Mouse (Mus musculus): Measurements from ENCODE around the gene Entpd3.

Gene Entpd3

DNA sequence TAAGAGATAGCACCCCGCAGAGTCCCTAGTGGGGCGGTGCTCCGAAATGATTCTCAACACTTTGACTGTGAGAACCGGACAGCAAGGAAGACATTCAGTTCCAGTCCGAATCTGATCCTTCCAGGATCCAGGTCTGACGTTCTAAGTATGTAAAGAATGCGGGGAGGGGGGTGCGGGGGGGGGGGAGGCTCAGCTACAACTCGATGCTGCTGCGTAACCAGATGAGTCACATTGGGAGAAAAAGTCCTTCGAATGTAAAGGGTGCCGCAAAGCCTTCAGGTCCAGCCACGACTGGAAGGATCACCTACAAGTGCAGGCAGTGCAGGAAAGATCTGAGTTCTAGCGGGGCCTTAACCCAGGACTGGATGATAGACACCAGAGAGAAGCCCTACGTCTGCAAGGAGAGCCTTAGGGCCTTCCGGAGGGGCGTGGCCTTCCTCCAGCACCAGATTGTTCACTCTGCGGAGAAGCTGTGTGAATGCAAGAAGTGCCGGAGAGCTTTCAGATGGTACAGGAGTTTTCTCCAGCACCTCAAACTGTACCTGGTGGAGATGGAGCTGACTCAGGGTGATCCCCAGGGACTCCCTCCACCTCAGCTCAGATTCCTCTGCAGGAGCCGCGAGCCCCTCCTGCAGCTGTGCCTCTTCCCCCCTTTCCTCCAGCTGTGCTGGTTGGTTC is 42.5 kb downstream of the Entpd3 start:
- peak; percentile 42 to 65 for DNase-seq

DNA sequence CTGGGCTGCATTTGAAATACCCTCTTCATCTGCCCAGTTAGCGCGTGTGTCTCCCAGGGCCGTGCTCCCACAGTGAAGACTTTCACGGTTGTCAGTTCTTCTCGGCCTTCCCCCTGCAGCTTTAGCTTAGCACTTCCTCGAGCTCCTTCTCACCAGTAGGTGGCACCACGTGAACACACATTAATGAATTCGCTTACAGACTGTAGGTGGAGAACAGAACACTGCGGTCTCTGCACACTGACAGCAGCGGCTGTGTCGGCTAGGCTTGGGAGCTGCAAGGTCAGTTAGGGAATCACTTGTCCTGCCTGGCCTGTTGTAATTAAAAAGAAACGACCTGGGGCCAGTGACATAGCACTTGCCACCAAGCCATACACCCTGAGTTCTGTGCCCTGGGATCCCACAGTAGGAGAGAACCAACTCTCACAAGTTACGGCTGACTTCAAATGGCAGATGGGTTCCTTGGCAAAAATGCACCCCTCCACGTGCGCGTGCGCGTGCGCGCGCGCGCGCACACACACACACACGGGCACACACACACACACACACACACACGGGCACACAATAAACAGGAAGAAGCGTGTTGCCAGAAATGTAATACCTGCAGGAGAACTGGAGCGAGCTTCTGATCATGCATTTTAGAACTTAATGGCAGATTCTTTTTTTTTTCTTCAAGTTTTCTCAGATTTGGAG is 43.1 kb downstream of the Entpd3 start:
- DNase-seq, result peak; percentile 76 to 84

DNA sequence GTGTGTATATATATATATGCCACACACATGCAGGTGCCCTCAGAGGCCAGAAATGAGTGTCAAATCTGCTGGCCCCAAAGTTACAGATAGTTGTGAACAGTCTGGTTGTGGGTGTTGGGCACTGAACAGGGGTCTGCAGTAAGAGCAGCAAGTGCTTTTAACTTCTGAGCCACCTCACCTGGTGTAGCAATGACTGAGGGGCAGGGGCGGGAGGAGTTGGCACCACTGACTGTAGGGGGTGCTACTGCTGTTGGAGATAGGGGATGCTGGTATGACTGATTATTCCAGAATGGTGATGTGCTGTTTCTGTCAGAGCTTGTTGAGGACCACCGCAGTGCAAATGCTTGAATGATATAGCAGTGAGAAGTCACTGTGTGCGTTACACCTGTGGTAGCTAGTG is 43.7 kb downstream of the Entpd3 start:
- no peak for DNase-seq

DNA sequence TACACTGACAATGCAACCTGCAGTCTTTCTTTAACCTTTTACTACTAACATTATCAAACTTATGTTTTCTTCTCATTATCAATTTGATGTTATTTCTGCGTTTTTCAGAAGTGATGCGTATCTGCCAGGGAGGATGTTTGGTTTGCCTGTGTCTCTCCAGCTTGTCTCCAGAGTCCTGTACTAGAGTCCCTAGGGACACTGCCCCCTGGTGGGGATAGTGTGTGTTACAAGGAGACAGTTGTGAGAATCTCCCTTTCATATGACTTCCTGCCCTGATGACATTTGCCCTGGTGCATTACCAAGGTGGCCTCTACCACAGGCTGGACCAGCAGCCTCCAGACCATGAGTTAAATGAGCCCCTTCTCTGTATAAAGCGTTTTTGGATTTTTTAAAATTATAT is 46.9 kb downstream of the Entpd3 start:
- DNase-seq, result peak; percentile 32 to 80

DNA sequence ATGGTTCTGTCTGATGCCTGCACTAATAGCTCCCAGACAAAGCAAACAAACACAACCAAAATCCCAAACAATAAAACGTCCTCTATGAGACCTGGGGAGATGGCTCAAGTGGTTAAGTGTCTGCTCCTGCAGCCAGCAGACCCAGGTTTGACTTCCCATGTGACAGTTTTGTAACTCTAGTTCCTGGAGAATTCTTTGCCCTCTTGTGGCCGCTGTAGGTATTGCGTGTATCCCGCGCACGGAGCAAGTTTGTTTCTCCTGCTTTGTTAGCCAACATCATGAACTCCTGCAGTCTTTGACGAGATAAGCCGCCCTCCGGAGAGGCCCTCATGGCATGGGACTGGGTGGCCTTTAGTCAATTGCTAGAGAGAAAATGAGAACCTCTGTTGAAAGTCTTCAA is 51.9 kb downstream of the Entpd3 start:
- peak; percentile 38 to 77 for DNase-seq

DNA sequence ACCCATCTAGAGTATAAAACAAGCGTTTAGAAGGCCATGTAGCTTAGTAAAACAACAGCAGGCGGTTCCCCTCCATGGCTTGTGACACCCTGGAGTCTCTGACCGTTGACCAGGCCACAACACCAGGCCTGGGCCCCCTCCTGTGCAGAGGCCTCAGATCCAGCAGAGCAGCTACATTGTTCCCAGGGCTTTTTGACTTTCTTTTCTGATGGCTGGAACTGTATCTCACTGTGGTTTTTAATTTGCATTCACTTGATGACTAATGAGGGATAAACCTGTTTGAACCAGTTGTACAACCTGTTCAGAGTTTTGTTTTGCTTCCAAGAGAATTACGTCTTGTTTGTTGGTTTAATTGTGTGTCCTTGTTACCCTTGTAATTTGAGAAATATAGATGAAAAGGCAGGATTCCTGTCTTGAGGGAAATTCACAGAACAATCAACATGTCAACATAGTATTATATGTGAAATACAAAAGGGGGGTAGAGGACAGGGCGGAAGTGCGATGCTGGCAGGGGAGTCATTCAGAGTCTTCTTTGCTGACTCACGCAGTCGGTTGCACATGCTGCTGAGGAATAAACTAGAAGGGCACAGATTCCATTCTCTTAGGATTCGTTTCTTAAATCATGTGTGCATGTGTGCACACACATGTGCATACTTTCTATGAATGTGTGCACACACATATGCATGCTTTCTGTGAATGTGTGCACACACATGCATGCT is 53.9 kb downstream of the Entpd3 start:
- DNase-seq, result no peak

DNA sequence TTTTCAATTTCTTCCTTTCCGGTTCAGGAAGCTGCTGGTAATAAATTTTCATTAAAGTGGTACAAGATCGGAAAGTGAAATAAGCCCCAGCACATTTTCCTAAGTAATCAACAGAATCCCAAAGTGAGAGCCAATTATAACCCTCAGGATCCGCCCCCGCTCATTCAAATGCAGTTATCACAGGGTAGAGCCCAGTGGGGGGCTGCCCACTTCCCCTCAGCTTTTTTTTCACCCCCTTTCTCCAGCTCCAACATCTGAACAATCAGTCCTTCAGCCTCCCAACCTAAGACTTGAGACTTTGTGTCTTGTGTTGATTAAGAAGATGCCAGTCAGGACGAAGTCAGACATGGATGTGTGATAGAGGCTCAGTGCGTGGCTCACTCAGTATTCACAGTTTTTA is 55.2 kb downstream of the Entpd3 start:
- no peak for DNase-seq

DNA sequence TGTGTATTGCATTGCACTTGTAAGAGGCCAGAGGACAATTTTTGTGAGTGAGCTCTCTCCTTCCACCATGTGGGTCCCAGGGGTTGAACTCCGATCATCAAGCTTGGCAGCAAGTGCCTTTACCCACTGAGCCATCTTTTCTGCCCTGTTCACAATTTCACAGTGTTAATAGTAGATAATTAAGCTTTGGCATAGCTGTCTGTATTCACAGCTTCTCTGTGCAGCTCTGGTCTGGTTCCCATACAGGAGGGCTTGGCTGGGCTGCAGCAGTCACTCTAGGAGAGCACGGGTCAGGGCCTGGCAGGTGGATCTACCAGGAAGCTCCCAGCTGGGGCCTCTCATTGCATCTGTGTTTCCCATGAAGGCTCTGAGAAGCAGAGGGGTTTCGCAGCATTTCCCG is 55.7 kb downstream of the Entpd3 start:
- no peak for DNase-seq

DNA sequence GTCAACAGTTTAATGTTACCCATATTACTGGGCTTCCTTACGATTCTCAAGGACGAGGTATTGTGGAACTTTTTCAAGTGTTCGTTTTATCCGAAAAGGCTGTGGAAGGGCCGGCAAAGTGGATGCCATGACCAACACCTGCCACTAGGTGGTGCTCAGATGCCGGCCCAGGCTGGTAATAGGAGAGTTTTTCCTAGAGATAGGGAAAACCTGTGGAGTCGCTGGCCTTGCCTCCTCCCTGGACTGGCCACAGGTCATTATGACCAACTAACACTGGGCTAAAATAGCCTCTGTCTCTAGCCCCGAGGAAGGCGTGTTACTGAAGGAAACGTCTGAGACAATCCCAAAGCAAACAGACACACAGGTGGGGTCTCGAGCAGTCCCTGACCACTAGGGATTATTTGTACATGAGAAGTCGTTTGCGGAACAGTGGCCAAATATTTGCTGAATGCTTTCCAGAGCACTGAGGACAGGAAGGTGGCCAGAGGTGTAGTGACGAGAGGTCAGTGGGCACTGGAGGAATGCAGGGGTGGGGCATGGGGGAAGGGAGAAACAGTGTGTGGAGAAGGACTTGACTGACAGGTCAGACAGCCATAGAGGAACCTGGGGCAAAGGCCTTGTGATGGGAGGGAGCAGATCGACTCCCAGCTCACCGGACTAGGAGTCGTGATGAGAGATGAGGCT is 62.0 kb downstream of the Entpd3 start:
- peak in 1 of 2 experiments; percentile 59 for DNase-seq

DNA sequence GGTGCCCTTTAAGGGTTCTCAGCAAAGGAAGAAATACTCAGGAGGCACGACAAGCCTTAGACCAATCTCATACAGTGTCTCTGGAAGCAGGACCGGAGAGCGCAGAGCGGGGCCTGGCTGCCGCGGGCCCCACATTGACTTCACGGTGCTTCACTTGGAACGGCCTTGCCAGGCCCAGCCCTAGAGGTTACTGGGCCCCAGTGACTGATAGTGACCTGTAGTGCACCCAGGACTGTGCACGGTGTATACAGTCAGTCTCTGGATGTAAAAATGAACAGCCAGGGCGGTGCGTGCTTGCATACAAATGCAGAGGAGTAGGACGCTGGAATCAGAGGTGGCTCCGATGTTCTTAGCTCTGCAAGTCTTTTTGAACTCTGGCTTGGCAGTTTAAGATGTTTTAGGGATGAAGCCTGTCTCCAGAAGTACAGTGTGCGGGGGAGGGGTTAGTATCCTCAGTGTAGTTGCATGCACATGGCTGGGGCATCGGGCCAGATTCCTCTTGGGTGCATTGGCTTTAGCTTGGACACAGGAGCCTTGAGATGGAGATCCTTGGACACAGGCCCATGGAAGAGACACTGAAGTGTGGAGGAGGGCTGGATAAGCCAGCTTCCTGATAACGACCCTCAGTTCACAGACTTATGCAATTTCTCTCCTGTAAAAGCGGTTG is 62.7 kb downstream of the Entpd3 start:
- DNase-seq, result no peak

DNA sequence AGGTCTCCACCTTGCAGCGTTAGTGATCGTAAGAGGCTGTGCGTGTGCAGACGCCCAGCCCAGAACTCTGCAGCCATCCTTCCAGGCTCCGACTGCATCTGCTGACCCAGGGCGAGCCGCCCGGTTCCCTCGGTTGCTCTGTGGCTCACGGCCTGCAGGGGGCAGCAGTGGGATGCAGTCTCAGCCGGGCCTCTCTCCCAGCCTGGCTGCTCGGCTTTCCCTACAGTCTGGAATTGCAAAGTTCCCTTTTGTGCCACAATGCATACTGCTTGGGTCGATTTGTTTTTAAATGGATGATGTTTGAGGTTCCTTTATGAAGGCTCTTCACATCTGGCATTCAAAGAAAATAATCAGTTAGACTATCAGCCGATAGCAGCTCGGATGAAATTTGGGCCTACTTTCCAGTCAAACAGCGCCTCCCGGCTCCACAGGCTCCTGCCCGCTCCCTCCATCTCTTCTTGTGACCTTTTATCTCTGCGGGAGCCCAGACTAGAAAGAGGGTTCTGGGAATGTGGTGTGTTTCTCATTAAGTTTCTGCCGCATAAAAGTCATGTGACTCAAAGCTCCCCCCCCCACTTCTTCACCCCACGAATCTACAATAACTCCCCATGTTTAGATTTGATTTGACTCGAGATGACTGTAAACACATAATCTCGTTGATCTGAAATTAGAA is 63.4 kb downstream of the Entpd3 start:
- peak; percentile 34 to 72 for DNase-seq

DNA sequence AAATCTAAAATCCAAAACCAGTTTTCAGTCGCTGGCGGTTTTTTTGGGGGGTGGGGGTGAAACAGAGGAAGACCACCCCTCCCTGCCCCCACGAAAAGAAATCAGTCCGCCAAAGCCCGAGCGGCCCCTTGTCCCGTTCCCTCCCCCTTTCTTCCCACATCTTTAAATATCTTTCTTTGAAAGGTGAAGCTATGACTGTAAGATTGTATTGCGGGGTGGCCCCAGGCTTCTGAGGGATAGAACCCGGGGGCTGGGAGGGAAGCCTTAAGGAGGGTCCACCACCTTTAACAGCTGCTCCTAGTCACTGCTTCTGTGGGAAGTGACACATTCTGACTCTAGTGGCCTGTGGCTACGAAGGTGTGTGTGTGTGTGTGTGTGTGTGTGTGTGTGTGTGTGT is 63.9 kb downstream of the Entpd3 start:
- DNase-seq, result no peak

DNA sequence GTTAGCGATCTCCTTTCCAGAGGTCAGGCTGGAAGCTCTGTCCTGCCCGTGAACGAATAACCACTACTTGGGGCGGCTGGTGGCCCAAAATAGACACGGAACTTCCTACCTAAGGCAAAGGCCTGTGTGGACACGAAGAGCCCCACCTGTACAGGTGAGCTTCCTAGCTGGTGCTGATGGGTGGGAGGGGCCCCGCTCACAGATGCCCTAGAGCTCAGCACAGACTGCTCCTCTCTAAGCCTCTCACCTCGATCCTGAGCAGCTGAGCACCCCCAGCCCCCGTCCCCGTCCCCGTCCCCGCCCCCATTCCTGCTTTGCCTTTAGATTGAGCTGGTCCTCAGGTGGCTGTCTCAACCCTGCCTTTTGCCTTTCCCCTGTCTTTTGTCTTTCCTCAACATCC is 64.3 kb downstream of the Entpd3 start:
- DNase-seq, result no peak

DNA sequence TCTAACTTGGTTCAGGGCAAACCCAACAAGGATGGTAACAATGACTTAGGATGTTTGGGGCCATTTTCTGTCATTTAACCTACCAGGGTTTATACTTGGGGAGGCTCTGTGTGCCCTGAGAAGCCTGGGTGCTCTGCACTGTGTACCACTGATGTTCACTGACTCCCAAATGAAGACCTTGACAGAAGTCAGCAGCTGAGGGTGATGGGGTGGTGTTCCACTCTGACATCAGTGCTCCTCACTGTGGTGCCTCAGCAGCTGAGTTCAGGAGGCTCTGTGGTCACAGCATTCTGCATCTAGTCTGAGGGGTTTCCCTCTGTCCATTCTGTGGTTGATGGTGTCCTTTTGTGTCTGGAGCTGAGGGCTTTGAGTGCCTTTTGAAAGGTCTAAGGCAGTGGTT is 71.4 kb downstream of the Entpd3 start:
- no peak for DNase-seq

DNA sequence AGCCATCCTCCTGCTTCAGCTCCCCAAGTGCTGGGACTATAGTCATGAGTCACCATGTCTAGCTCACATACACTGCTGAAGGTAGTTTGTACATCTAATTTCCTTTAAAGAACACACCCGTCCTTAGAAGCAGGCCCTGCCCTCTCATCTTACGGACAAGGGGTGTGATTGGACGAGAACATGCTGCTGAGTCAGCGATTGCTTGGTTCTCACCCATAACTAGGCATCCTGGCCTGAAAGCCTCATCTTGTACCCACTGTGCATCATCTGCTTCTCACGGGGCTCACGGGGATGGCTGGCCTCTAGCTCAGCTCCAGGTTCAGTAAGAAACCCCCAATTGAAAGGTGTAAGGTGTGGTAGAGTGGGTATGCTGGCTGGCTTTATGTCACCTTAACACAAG is 74.4 kb downstream of the Entpd3 start:
- no peak for DNase-seq
